Comparison of ENCODE assay signal across 6 mouse cellular contexts in genomic region chr7:3935473-3935872, GRCm38 (mm10). TPM values are rescaled to one million over a fixed set of nuclear protein-coding genes. Genes with fewer than 3 reads are reported as not detected.
"Had no signal": no experiment of that assay in that cellular context is flagged by ENCODE, and none has a peak within 500 bp of the region (broad histone marks: within the 10 kb centered on the region; RNA-seq: fewer than 3 reads in every experiment).

No protein-coding gene starts in this region.

RNA-seq across cellular contexts. Expression of gene Lilra6, which starts 20.2 kb away (rescaled TPM):
- total RNA-seq: layer of hippocampus, adult 8-10 months; layer of hippocampus, postnatal 10 days; layer of hippocampus, postnatal 36 days; left cerebral cortex, adult 2 months; left cerebral cortex, postnatal 10 days; left cerebral cortex, postnatal 36 days had no signal

RNA-seq across cellular contexts. Expression of gene Gm14548, which starts 37.6 kb away (rescaled TPM):
- total RNA-seq: layer of hippocampus, adult 8-10 months; layer of hippocampus, postnatal 10 days; layer of hippocampus, postnatal 36 days; left cerebral cortex, adult 2 months; left cerebral cortex, postnatal 10 days; left cerebral cortex, postnatal 36 days had no signal
